Mouse (Mus musculus) olfactory bulb, adult 2 months (tissue): ENCODE data around the gene Ciz1. TPM values are rescaled to one million over a fixed set of nuclear protein-coding genes. Genes with fewer than 3 reads are reported as not detected.

Experiments used
- H3K27ac ChIP-seq: fragments of 200-500 bp; 2 replicates; pipeline ENCODE4 v1.5.1; 2012; ENCODE audit warnings: low read depth, low read length; ENCODE audit not compliant: insufficient read depth
- H3K4me1 ChIP-seq: fragments of 200-500 bp; 2 replicates; pipeline ENCODE4 v1.6.1; 2012; ENCODE audit warnings: low read length; ENCODE audit not compliant: control insufficient read depth, insufficient read depth
- H3K4me3 ChIP-seq: fragments of 200-500 bp; 2 replicates; pipeline ENCODE4 v1.5.1; 2012; ENCODE audit warnings: mild to moderate bottlenecking, low read depth, low read length, moderate library complexity; ENCODE audit not compliant: insufficient read depth
- CTCF ChIP-seq: fragments of 200-500 bp; IDR thresholded peaks from 2 replicates; pipeline ENCODE4 v1.5.1; 2012; ENCODE audit warnings: low read depth, mild to moderate bottlenecking, low read length, moderate library complexity; ENCODE audit not compliant: insufficient read depth
- POLR2A ChIP-seq: fragments of 200-500 bp; IDR thresholded peaks from 2 replicates; pipeline ENCODE4 v1.6.1; 2012; ENCODE audit warnings: mild to moderate bottlenecking, low read depth, low read length, moderate library complexity; ENCODE audit not compliant: insufficient read depth
- WGBS: fragments of 180-500 bp; shearing (Covaris S2); methylation state at CpG from one replicate; pipeline ENCODE4 v1.1.7; 2018; 5-methylcytosine and 5-hydroxymethylcytosine counted together
- polyA plus RNA-seq: library from polyadenylated mRNA; stranded (reverse); fragments of >200 nt; gene quantifications from 2 replicates; pipeline ENCODE4 v1.2.4, GENCODE M21; 2012; ENCODE audit warnings: low replicate concordance; ENCODE audit not compliant: missing spikeins, insufficient read depth, insufficient read length

Gene Ciz1
- polyA plus RNA-seq, result not detected in 2 replicates

- H3K27ac ChIP-seq, result peak within 1 kb of the TSS; percentile 91
- under 1% methylated on average over 44 of the region's 52 CpGs for WGBS
- TF ChIP-seq CTCF (no peak), POLR2A (peak; percentile 61)
- peaks cover 36% of the 10 kb centered on the region for H3K4me1 ChIP-seq
- peak within 1 kb of the TSS; percentile 64 for H3K4me3 ChIP-seq
Measured at GRCm38 (mm10) chr2:32352151-32353006, at the start of gene Ciz1. Ciz1 (plus strand) TSS chr2:32352327.

- 90% methylated on average over 10 of the region's 10 CpGs for WGBS
Measured at GRCm38 (mm10) chr2:32302952-32303351, 49.2 kb upstream of the Ciz1 start.

GRCm38 (mm10) chr2:32304145-32304832, 47.8 kb upstream of the Ciz1 start:
- Histone ChIP-seq H3K27ac (no peak overlapping the region), H3K4me3 (no peak overlapping the region), H3K4me1 (peaks cover 4% of the 10 kb centered on the region; the same call in 1 of the 2 replicates)
- 46% methylated on average over 8 of the region's 8 CpGs for WGBS
- TF ChIP-seq POLR2A (no peak), CTCF (peak; percentile 60; the same call in 1 of the 2 replicates)

More at GRCm38 (mm10) chr2:32302952-32303351, 49.2 kb upstream of the Ciz1 start:
- H3K4me1 ChIP-seq, result peaks cover 4% of the 10 kb centered on the region; the same call in 1 of the 2 replicates
- no peak overlapping the region for H3K27ac ChIP-seq
- no peak overlapping the region for H3K4me3 ChIP-seq
- TF ChIP-seq POLR2A, result no peak
- 0 out of 2 replicates have a peak, but pooled peaks have one; percentile 17 for TF ChIP-seq CTCF

GRCm38 (mm10) chr2:32305668-32306067, 46.5 kb upstream of the Ciz1 start:
- Histone ChIP-seq H3K4me3 (no peak overlapping the region), H3K4me1 (peaks cover 4% of the 10 kb centered on the region; the same call in 1 of the 2 replicates), H3K27ac (no peak overlapping the region)
- TF ChIP-seq POLR2A (no peak), CTCF (no peak)
- WGBS, result 86% methylated on average over 5 of the region's 5 CpGs

GRCm38 (mm10) chr2:32306176-32306575, 46.0 kb upstream of the Ciz1 start:
- no peak for TF ChIP-seq CTCF
- TF ChIP-seq POLR2A, result no peak
- Histone ChIP-seq H3K4me1 (peaks cover 4% of the 10 kb centered on the region; the same call in 1 of the 2 replicates), H3K27ac (no peak overlapping the region), H3K4me3 (no peak overlapping the region)
- WGBS, result 81% methylated on average over 9 of the region's 9 CpGs

GRCm38 (mm10) chr2:32307247-32307798, 44.8 kb upstream of the Ciz1 start:
- H3K27ac ChIP-seq, result no peak overlapping the region
- no peak for TF ChIP-seq CTCF
- TF ChIP-seq POLR2A, result no peak
- H3K4me1 ChIP-seq, result peaks cover 14% of the 10 kb centered on the region
- WGBS, result 68% methylated on average over 6 of the region's 6 CpGs
- H3K4me3 ChIP-seq, result no peak overlapping the region

GRCm38 (mm10) chr2:32307941-32308760, 44.0 kb upstream of the Ciz1 start:
- WGBS, result 40% methylated on average over 8 of the region's 8 CpGs
- no peak overlapping the region for H3K27ac ChIP-seq

GRCm38 (mm10) chr2:32308870-32309568, 43.1 kb upstream of the Ciz1 start:
- Histone ChIP-seq H3K4me1 (peaks cover 15% of the 10 kb centered on the region), H3K27ac (no peak overlapping the region), H3K4me3 (no peak overlapping the region)
- 85% methylated on average over 16 of the region's 16 CpGs for WGBS
- TF ChIP-seq CTCF, result no peak
- no peak for TF ChIP-seq POLR2A

More at GRCm38 (mm10) chr2:32307941-32308760, 44.0 kb upstream of the Ciz1 start:
- H3K4me1 ChIP-seq, result peaks cover 19% of the 10 kb centered on the region
- H3K4me3 ChIP-seq, result no peak overlapping the region
- TF ChIP-seq CTCF, result peak; percentile 45; the same call in 1 of the 2 replicates
- TF ChIP-seq POLR2A, result no peak; the same call in 1 of the 2 replicates
